Mouse (Mus musculus) CH12.LX (cell line): ENCODE measurements around the gene Scarb2. TPM values are rescaled to one million over a fixed set of nuclear protein-coding genes. Genes with fewer than 3 reads are reported as not detected.
A peak's percentile ranks its signal among the peaks of the same experiment; 100 is the strongest.

Source experiments
- DNase-seq: peaks from one replicate; pipeline ENCODE4 v3.0.0-alpha.2; 2013; ENCODE audit errors: extremely low read depth
- H3K27ac ChIP-seq: 2 replicates; pipeline ENCODE4 v1.5.1; 2012; ENCODE audit warnings: low read depth, mild to moderate bottlenecking, control low read depth, moderate library complexity; ENCODE audit not compliant: insufficient read depth
- H3K27me3 ChIP-seq: replicated peaks from 2 replicates; pipeline ENCODE3; 2012; ENCODE audit warnings: inconsistent platforms
- H3K36me3 ChIP-seq, 2 experiments: replicated peaks in 1 of 2; 2 replicates each; pipeline versions ENCODE3 to v1.6.1; 2012; ENCODE audit warnings: inconsistent platforms in 1 of 2, low read length in 1 of 2, mild to moderate bottlenecking in 1 of 2, mixed read lengths in 1 of 2, moderate library complexity in 1 of 2; ENCODE audit not compliant: control insufficient read depth in 1 of 2, insufficient read depth in 1 of 2
- H3K4me1 ChIP-seq, 2 experiments: 2 replicates each; pipeline ENCODE4 v1.6.1; 2012; ENCODE audit warnings: inconsistent platforms in 1 of 2, moderate library complexity in 1 of 2; ENCODE audit not compliant: insufficient read depth in 2 of 2, control insufficient read depth in 1 of 2
- H3K4me2 ChIP-seq: 2 replicates; pipeline ENCODE4 v1.6.1; 2012; ENCODE audit warnings: low read depth, mild to moderate bottlenecking, control low read depth; ENCODE audit not compliant: poor library complexity, insufficient read depth, severe bottlenecking
- H3K4me3 ChIP-seq, 3 experiments: fragments of 150-350 bp in 1 of 3; sonication (generic) in 1 of 3; replicated peaks in 1 of 3; 2 replicates each; pipeline versions ENCODE3 to v1.5.1; 2011 to 2012; ENCODE audit warnings: low read depth in 2 of 3, low read length in 2 of 3, mild to moderate bottlenecking in 2 of 3, moderate library complexity in 2 of 3, control low read depth in 1 of 3, improper control_type of control experiment in 1 of 3, inconsistent platforms in 1 of 3, mixed read lengths in 1 of 3; ENCODE audit not compliant: poor library complexity in 1 of 3
- H3K79me2 ChIP-seq: replicated peaks from 2 replicates; pipeline ENCODE4 v1.6.1; 2012; ENCODE audit warnings: mild to moderate bottlenecking, moderate library complexity; ENCODE audit not compliant: control insufficient read depth, poor library complexity, insufficient read depth, severe bottlenecking; ENCODE audit errors: extremely low read depth
- H3K9ac ChIP-seq: 2 replicates; pipeline ENCODE4 v1.6.1; 2012; ENCODE audit warnings: low read depth, mild to moderate bottlenecking, control low read depth, moderate library complexity; ENCODE audit not compliant: insufficient read depth
- H3K9me3 ChIP-seq: replicated peaks from 2 replicates; pipeline ENCODE3; 2012; ENCODE audit warnings: low read length, inconsistent platforms, mixed read lengths
- BHLHE40 ChIP-seq: IDR thresholded peaks from 2 replicates; pipeline ENCODE4 v1.6.1; 2011; ENCODE audit warnings: mild to moderate bottlenecking, low read depth, low read length, improper control_type of control experiment
- CHD2 ChIP-seq: IDR thresholded peaks from 2 replicates; pipeline ENCODE4 v1.6.1; 2011; ENCODE audit warnings: low read length, improper control_type of control experiment
- ELF1 ChIP-seq: IDR thresholded peaks from 2 replicates; pipeline ENCODE4 v1.6.1; 2014; ENCODE audit warnings: low read depth, mild to moderate bottlenecking, inconsistent platforms, low read length, improper control_type of control experiment
- IRF4 ChIP-seq: IDR thresholded peaks from 2 replicates; pipeline ENCODE4 v1.6.1; 2014; ENCODE audit warnings: low read depth, mild to moderate bottlenecking, inconsistent platforms, low read length, improper control_type of control experiment
- JUND ChIP-seq: conservative IDR thresholded peaks from 2 replicates; pipeline ENCODE4 v1.6.1; 2011; ENCODE audit warnings: low read depth, low read length, improper control_type of control experiment
- MXI1 ChIP-seq: IDR thresholded peaks from 2 replicates; pipeline ENCODE4 v1.6.1; 2011; ENCODE audit warnings: mild to moderate bottlenecking, low read depth, low read length, improper control_type of control experiment
- POLR2A ChIP-seq: IDR thresholded peaks from 2 replicates; pipeline ENCODE4 v1.6.1; 2011; ENCODE audit warnings: low read depth, mild to moderate bottlenecking, improper control_type of control experiment, low read length
- POLR2AphosphoS2 ChIP-seq: IDR thresholded peaks from 2 replicates; pipeline ENCODE4 v1.6.1; 2011; ENCODE audit warnings: low read depth, low read length, improper control_type of control experiment
- RAD21 ChIP-seq: IDR thresholded peaks from 2 replicates; pipeline ENCODE4 v1.6.1; 2011; ENCODE audit warnings: low read depth, mild to moderate bottlenecking, low read length, improper control_type of control experiment, moderate library complexity
- SIN3A ChIP-seq: IDR thresholded peaks from 2 replicates; pipeline ENCODE4 v1.6.1; 2012; ENCODE audit warnings: low read length, improper control_type of control experiment, inconsistent platforms
- TBP ChIP-seq: conservative IDR thresholded peaks from 2 replicates; pipeline ENCODE4 v1.6.1; 2011; ENCODE audit warnings: low read depth, low read length, improper control_type of control experiment
- TCF12 ChIP-seq: IDR thresholded peaks from 2 replicates; pipeline ENCODE4 v1.6.1; 2014; ENCODE audit warnings: low read depth, mild to moderate bottlenecking, inconsistent platforms, low read length, improper control_type of control experiment
- USF1 ChIP-seq: IDR thresholded peaks from 2 replicates; pipeline ENCODE4 v1.6.1; 2014; ENCODE audit warnings: low read depth, mild to moderate bottlenecking, inconsistent platforms, low read length, improper control_type of control experiment
- ZNF384 ChIP-seq: IDR thresholded peaks from 2 replicates; pipeline ENCODE4 v1.6.1; 2012; ENCODE audit warnings: low read depth, low read length, improper control_type of control experiment, inconsistent platforms
- dilution Hi-C: fragments of 300-500 bp; cut with MboI; formaldehyde crosslinking; loops from 2 replicates; pipeline ENCODE4 v1.14.3; 2020; ENCODE audit warnings: low sequenced_read_pairs; ENCODE audit not compliant: extremely low pct_unique_long_range_greater_than_20kb, extremely low pct_ligation_motif_present
- in situ Hi-C: fragments of 300-500 bp; cut with MboI; formaldehyde crosslinking; loops from 3 replicates; pipeline ENCODE4 v1.14.3; 2019; ENCODE audit warnings: low sequenced_read_pairs, low pct_ligation_motif_present, low pct_unique_long_range_greater_than_20kb, mixed read lengths
- polyA plus RNA-seq: library from polyadenylated mRNA; unstranded; fragments of >175 nt; gene quantifications from 2 replicates; pipeline ENCODE4 v1.2.1, GENCODE M21; 2012; ENCODE audit warnings: low read depth; ENCODE audit not compliant: insufficient read length
- total RNA-seq, 2 experiments: library from RNA; depleted of rRNA; stranded (reverse); fragments of 300-350 nt in 1 of 2; fragments of >200 nt in 1 of 2; gene quantifications; 2 replicates each; pipeline ENCODE4 v1.2.3; 2012 to 2014

Gene Scarb2
- total and polyA plus RNA-seq, 3 experiments = 7.2 to 9.5 (median 9.2) TPM

DNA sequence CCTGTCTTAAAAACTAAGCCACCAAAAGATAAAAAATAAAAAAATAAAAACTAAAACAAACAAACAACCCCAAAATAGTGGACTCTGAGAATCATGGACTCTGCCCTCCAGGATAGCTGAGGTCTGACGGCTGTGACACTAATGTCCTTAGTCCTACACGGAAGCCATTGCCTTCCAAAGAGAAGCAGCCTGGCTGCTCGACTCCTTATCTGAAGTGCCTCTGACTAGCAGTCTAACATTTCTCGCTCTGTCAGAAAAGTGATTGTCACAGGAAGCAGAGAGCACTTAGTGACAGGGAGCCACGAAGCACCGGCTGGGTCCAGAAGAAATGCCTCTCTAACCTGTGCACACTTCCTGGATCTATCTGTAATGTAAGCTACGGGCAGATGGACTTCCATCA is 63.7 kb downstream of the Scarb2 start:
- in situ Hi-C loops = loop anchor here (10.0 kb wide), 1 partner anchor 62 kb away; the partner anchor contains the start of gene Scarb2
- H3K27ac ChIP-seq = no peak overlapping the region

DNA sequence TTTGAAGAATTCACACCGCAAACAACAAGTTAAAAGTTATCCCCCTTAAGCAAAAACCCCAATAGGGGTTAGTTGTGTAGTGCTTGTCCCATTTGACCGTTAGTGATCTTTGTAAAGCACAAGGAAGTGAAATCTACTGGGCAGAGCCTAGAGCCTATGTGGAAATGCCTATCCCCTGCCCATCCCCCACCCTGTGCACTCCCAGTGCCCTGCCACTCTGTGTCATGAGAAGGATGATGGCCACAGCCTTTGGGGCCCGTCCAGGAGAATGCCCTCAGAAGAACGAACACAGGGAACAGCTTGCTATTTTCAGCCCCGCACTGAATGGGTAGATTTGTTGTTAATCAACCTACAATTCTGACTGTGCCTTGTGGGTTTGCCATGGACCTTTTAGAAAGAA is 65.1 kb downstream of the Scarb2 start:
- peaks cover 3 to 18% of the 10 kb centered on the region in 2 experiments for H3K36me3 ChIP-seq
- in situ Hi-C loops = loop anchor here (10.0 kb wide), 1 partner anchor 63 kb away; the partner anchor contains the start of gene Scarb2
- peak; percentile 21 for DNase-seq
- TF ChIP-seq POLR2A (no peak), BHLHE40 (no peak), USF1 (no peak), CHD2 (peak; percentile 80), ZNF384 (no peak), JUND (no peak), TCF12 (no peak), IRF4 (no peak)
- TF ChIP-seq, all 38 proteins: peak for 1
- no peak overlapping the region for H3K4me2 ChIP-seq
- peaks cover 2 to 17% of the 10 kb centered on the region in 2 experiments; a peak in 3 of 4 replicates for H3K4me1 ChIP-seq
- no peaks in the 10 kb centered on the region for H3K9me3 ChIP-seq
- dilution Hi-C loops = no loop called here
- H3K79me2 ChIP-seq = no peaks in the 10 kb centered on the region
- H3K4me3 ChIP-seq = no peak overlapping the region
- no peak overlapping the region for H3K27ac ChIP-seq
- no peaks in the 10 kb centered on the region for H3K27me3 ChIP-seq
- H3K9ac ChIP-seq = no peak overlapping the region; the same call in 1 of the 2 replicates

More for the DNA sequence above, 63.7 kb downstream of the Scarb2 start:
- no peak for DNase-seq
- no peak for TF ChIP-seq RAD21
- TF ChIP-seq POLR2A = no peak
- TF ChIP-seq POLR2AphosphoS2 = no peak
- TF ChIP-seq TBP = no peak
- TF ChIP-seq USF1 = no peak
- no peak for TF ChIP-seq ZNF384
- TF ChIP-seq IRF4 = no peak
- H3K9me3 ChIP-seq = no peaks in the 10 kb centered on the region
- dilution Hi-C loops = no loop called here
- peaks cover 3 to 29% of the 10 kb centered on the region in 2 experiments for H3K36me3 ChIP-seq
- no peak overlapping the region for H3K4me3 ChIP-seq
- peaks cover 2 to 17% of the 10 kb centered on the region in 2 experiments; a peak in 3 of 4 replicates for H3K4me1 ChIP-seq
- H3K27me3 ChIP-seq = no peaks in the 10 kb centered on the region
- no peak overlapping the region for H3K4me2 ChIP-seq
- no peaks in the 10 kb centered on the region for H3K79me2 ChIP-seq
- no peak overlapping the region for H3K9ac ChIP-seq

DNA sequence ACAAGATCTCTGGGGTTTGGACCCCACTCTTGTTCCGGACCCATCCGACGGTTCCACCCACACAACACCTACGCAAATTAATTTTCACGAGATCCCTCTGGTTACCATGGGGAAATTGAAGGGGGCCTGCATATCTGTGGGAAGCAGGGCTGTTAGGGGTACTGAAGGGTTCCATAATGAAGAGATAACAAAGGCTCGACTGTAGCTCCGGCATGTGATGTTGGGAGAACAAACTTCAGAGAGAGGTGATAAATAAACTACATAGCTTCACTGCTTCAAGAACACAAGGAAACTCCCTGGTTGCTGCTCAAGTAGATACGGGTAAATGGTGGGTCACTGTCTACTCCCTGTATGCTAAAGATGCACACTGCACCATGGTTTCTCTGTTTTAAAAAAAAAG is 68.1 kb downstream of the Scarb2 start:
- peaks cover 0 to 4% of the 10 kb centered on the region in 2 experiments for H3K36me3 ChIP-seq
- H3K27me3 ChIP-seq = no peaks in the 10 kb centered on the region
- H3K9me3 ChIP-seq = no peaks in the 10 kb centered on the region
- in situ Hi-C loops = no loop called here
- DNase-seq = no peak
- H3K9ac ChIP-seq = no peak overlapping the region
- TF ChIP-seq ELF1 = no peak
- TF ChIP-seq MXI1 = no peak
- TF ChIP-seq IRF4 = no peak
- no peak for TF ChIP-seq SIN3A
- no peak overlapping the region for H3K4me3 ChIP-seq
- no peak overlapping the region for H3K4me2 ChIP-seq
- dilution Hi-C loops = no loop called here
- H3K4me1 ChIP-seq = peaks cover 2 to 23% of the 10 kb centered on the region in 2 experiments; a peak in 3 of 4 replicates
- peaks cover 13% of the 10 kb centered on the region for H3K79me2 ChIP-seq
- no peak overlapping the region for H3K27ac ChIP-seq
